ENCODE assay signal across 21 mouse cellular contexts in genomic region chr7:66241855-66242412, GRCm38 (mm10).
A peak's percentile ranks its signal among the peaks of the same experiment; 100 is the strongest.
DNase-seq lines count a peak whose midpoint lies in the region; ATAC-seq and TF ChIP-seq lines count a peak whose summit lies in the region.
"Had no signal": no experiment of that assay in that cellular context is flagged by ENCODE, and none has a peak within 500 bp of the region (broad histone marks: within the 10 kb centered on the region; RNA-seq: fewer than 3 reads in every experiment).

No protein-coding gene starts in this region.

- H3K4me3 ChIP-seq in heart, embryonic 10.5 days, result no peak overlapping the region
- H3K4me3 ChIP-seq in heart, embryonic 11.5 days (ENCODE audit: low read depth, low read length), result no peak overlapping the region
- peak overlapping the region; percentile 75 for H3K4me3 ChIP-seq in megakaryocyte, embryonic 14.5 days (replicated peaks)
- no peak overlapping the region for H3K4me3 ChIP-seq in myocyte
- H3K4me3 ChIP-seq: embryonic facial prominence, embryonic 13.5 days; forebrain, embryonic 13.5 days; gastrocnemius, adult 2 months; heart, embryonic 13.5 days; hindbrain, embryonic 15.5 days had no signal

- WGBS in heart, embryonic 10.5 days, result 88% methylated on average over 4 of the region's 4 CpGs
- 88% methylated on average over 4 of the region's 4 CpGs for WGBS in heart, embryonic 11.5 days (ENCODE audit: insufficient replicate concordance)

- peak; percentile 52 for DNase-seq in heart, embryonic 10.5 days (ENCODE audit: low spot score)
- peak; percentile 50 for DNase-seq in adipocyte (ENCODE audit: low spot score)
- DNase-seq: adrenal gland, adult 2 months; adrenal gland, postnatal 25 days; cerebellum, adult 18-20 months; cerebellum, adult 9-11 months; cerebellum, postnatal 36 days; gastrocnemius, adult 2 months; gastrocnemius, postnatal 25 days; heart, adult 18-20 months; heart, postnatal 36 days had no signal

- no peaks in the 10 kb centered on the region for H3K79me2 ChIP-seq in myocyte (ENCODE audit: control insufficient read depth, insufficient read depth)

- H3K9ac ChIP-seq in heart, embryonic 11.5 days (ENCODE audit: low read depth, low read length), result no peak overlapping the region
- H3K9ac ChIP-seq: embryonic facial prominence, embryonic 13.5 days; forebrain, embryonic 13.5 days; heart, embryonic 13.5 days; hindbrain, embryonic 15.5 days had no signal

- H3K4me1 ChIP-seq in heart, embryonic 10.5 days, result no peaks in the 10 kb centered on the region
- no peaks in the 10 kb centered on the region for H3K4me1 ChIP-seq in heart, embryonic 11.5 days (ENCODE audit: control insufficient read depth, insufficient read depth, low read length)
- H3K4me1 ChIP-seq in megakaryocyte, embryonic 14.5 days, result peaks cover 54% of the 10 kb centered on the region
- H3K4me1 ChIP-seq: embryonic facial prominence, embryonic 13.5 days had no signal

- no peak overlapping the region for H3K27ac ChIP-seq in heart, embryonic 10.5 days
- no peak overlapping the region for H3K27ac ChIP-seq in heart, embryonic 11.5 days (ENCODE audit: low read depth, low read length)
- H3K27ac ChIP-seq: embryonic facial prominence, embryonic 13.5 days; forebrain, embryonic 13.5 days; gastrocnemius, adult 2 months; heart, embryonic 13.5 days; hindbrain, embryonic 15.5 days had no signal

- H3K36me3 ChIP-seq in heart, embryonic 10.5 days, result no peaks in the 10 kb centered on the region
- H3K36me3 ChIP-seq in heart, embryonic 11.5 days (ENCODE audit: control insufficient read depth, insufficient read depth, low read length), result no peaks in the 10 kb centered on the region
- peaks cover 13% of the 10 kb centered on the region for H3K36me3 ChIP-seq in megakaryocyte, embryonic 14.5 days (replicated peaks; ENCODE audit: low read length)
- no peaks in the 10 kb centered on the region for H3K36me3 ChIP-seq in myocyte (ENCODE audit: control insufficient read depth, insufficient read depth)
- H3K36me3 ChIP-seq: embryonic facial prominence, embryonic 13.5 days; heart, embryonic 13.5 days; hindbrain, embryonic 15.5 days had no signal

- no peaks in the 10 kb centered on the region for H3K27me3 ChIP-seq in heart, embryonic 10.5 days (ENCODE audit: insufficient read depth, poor library complexity, severe bottlenecking)
- no peaks in the 10 kb centered on the region for H3K27me3 ChIP-seq in heart, embryonic 11.5 days (ENCODE audit: control insufficient read depth, insufficient read depth, low read length)
- H3K27me3 ChIP-seq in megakaryocyte, embryonic 14.5 days (replicated peaks), result no peaks in the 10 kb centered on the region
- no peaks in the 10 kb centered on the region for H3K27me3 ChIP-seq in myocyte (ENCODE audit: control insufficient read depth, insufficient read depth, insufficient read length)
- H3K27me3 ChIP-seq: embryonic facial prominence, embryonic 13.5 days; forebrain, embryonic 13.5 days; heart, embryonic 13.5 days; hindbrain, embryonic 15.5 days; Patski had no signal

- TF ChIP-seq POLR2A in myocyte (IDR thresholded peaks at IDR 0.05; ENCODE audit: insufficient read length, low read depth), result no peak

- ATAC-seq in heart, embryonic 11.5 days (replicated peaks; ENCODE audit: insufficient number of reproducible peaks, low FRiP score, low TSS enrichment), result no peak
- no peak for ATAC-seq in megakaryocyte, adult 5-6 weeks (ENCODE audit: poor library complexity, severe bottlenecking)
- ATAC-seq: activated CD4-positive, CD25-positive, alpha-beta regulatory T cell, adult 4 months; forebrain, embryonic 13.5 days; Patski had no signal

- no peaks in the 10 kb centered on the region for H3K9me3 ChIP-seq in heart, embryonic 10.5 days
- no peaks in the 10 kb centered on the region for H3K9me3 ChIP-seq in heart, embryonic 11.5 days (replicated peaks; ENCODE audit: control insufficient read depth, low read length)
- no peaks in the 10 kb centered on the region for H3K9me3 ChIP-seq in megakaryocyte, embryonic 14.5 days
- H3K9me3 ChIP-seq: embryonic facial prominence, embryonic 13.5 days; forebrain, embryonic 13.5 days; hindbrain, embryonic 15.5 days had no signal

- no peak overlapping the region for H3ac ChIP-seq in myocyte (ENCODE audit: control insufficient read depth, insufficient read length)

- H3K4me2 ChIP-seq in heart, embryonic 11.5 days, result no peak overlapping the region
- no peak overlapping the region for H3K4me2 ChIP-seq in myocyte (ENCODE audit: low read depth)
- H3K4me2 ChIP-seq: embryonic facial prominence, embryonic 13.5 days; forebrain, embryonic 13.5 days; heart, embryonic 13.5 days; hindbrain, embryonic 15.5 days had no signal

TF ChIP-seq in myocyte, 11 proteins besides CTCF, POLR2A, EP300 and RAD21:
- no peak for TF ChIP-seq TCF12 (IDR thresholded peaks at IDR 0.05; ENCODE audit: insufficient read depth, poor library complexity, severe bottlenecking)
- peak in 2 of 3 experiments; percentile 19 to 67 for TF ChIP-seq MYOG (IDR thresholded peaks at IDR 0.05; ENCODE audit: control insufficient read depth in 1 of 3, insufficient read depth in 1 of 3, insufficient read length in 2 of 3, low read depth in 2 of 3)
- TF ChIP-seq MYOD1 (IDR thresholded peaks at IDR 0.05; ENCODE audit: control insufficient read depth in 1 of 3, insufficient read length in 2 of 3, low read depth in 2 of 3), result peak in 2 of 3 experiments; percentile 21 to 57
